In genomic region chr1:140451461-140451860, GRCm38 (mm10) we compare ENCODE assay signal across 19 mouse cellular contexts.
DNase-seq lines count a peak whose midpoint lies in the region; ATAC-seq and TF ChIP-seq lines count a peak whose summit lies in the region.
"Had no signal": no experiment of that assay in that cellular context is flagged by ENCODE, and none has a peak within 500 bp of the region (broad histone marks: within the 10 kb centered on the region; RNA-seq: fewer than 3 reads in every experiment).

No protein-coding gene starts in this region.

- ATAC-seq in kidney, embryonic 15.5 days (replicated peaks; ENCODE audit: low FRiP score): peak; percentile 87
- ATAC-seq in limb, embryonic 14.5 days (ENCODE audit: low FRiP score, low read depth): no peak
- ATAC-seq: activated CD4-positive, CD25-positive, alpha-beta regulatory T cell, adult 4 months; forebrain, embryonic 15.5 days; Patski had no signal

- 58% methylated on average over 3 of the region's 3 CpGs for WGBS in kidney, embryonic 15.5 days
- WGBS in limb, embryonic 14.5 days: 66% methylated on average over 3 of the region's 3 CpGs
- WGBS in limb, embryonic 10.5 days: 87% methylated on average over 3 of the region's 3 CpGs

- no peaks in the 10 kb centered on the region for H3K36me3 ChIP-seq in kidney, embryonic 15.5 days
- H3K36me3 ChIP-seq in limb, embryonic 14.5 days (ENCODE audit: control insufficient read depth, insufficient read depth, low read length): no peaks in the 10 kb centered on the region
- no peaks in the 10 kb centered on the region for H3K36me3 ChIP-seq in limb, embryonic 10.5 days
- H3K36me3 ChIP-seq: forebrain, embryonic 15.5 days; heart, embryonic 10.5 days; hindbrain, embryonic 13.5 days had no signal

- no peaks in the 10 kb centered on the region for H3K9me3 ChIP-seq in kidney, embryonic 15.5 days (replicated peaks)
- H3K9me3 ChIP-seq in limb, embryonic 14.5 days (ENCODE audit: control insufficient read depth, low read length): no peaks in the 10 kb centered on the region
- no peaks in the 10 kb centered on the region for H3K9me3 ChIP-seq in limb, embryonic 10.5 days (replicated peaks)
- H3K9me3 ChIP-seq: forebrain, embryonic 15.5 days; heart, embryonic 10.5 days; hindbrain, embryonic 13.5 days had no signal

- no peak overlapping the region for H3K27ac ChIP-seq in kidney, embryonic 15.5 days
- H3K27ac ChIP-seq in limb, embryonic 14.5 days (replicated peaks; ENCODE audit: low read depth, low read length): no peak overlapping the region
- H3K27ac ChIP-seq in limb, embryonic 10.5 days: no peak overlapping the region
- H3K27ac ChIP-seq: forebrain, embryonic 15.5 days; heart, embryonic 10.5 days; hindbrain, embryonic 13.5 days had no signal

- H3K27me3 ChIP-seq in kidney, embryonic 15.5 days: no peaks in the 10 kb centered on the region
- H3K27me3 ChIP-seq in limb, embryonic 14.5 days (ENCODE audit: control insufficient read depth, insufficient read depth, low read length): no peaks in the 10 kb centered on the region
- no peaks in the 10 kb centered on the region for H3K27me3 ChIP-seq in limb, embryonic 10.5 days (ENCODE audit: low read depth, poor library complexity, severe bottlenecking)
- H3K27me3 ChIP-seq: CH12.LX; forebrain, embryonic 15.5 days; hindbrain, embryonic 13.5 days; Patski had no signal

- intact Hi-C loops in heart, postnatal 25 days (cut with DNase I): no loop called here

- peak; percentile 51 for DNase-seq in heart, adult 11 months
- no peak for DNase-seq in heart, postnatal 25 days (ENCODE audit: low spot score)
- DNase-seq in kidney, adult 18-20 months: no peak
- DNase-seq in limb, embryonic 14.5 days (ENCODE audit: low spot score): peak; percentile 7
- no peak for DNase-seq in limb, embryonic 10.5 days (ENCODE audit: low spot score)
- peak; percentile 12 for DNase-seq in kidney, postnatal 14 days
- DNase-seq: adrenal gland, postnatal 14 days; cerebellum, adult 18-20 months; cerebellum, adult 9-11 months; gastrocnemius, postnatal 36 days; heart, adult 18-20 months; heart, postnatal 10 days had no signal

- H3K4me2 ChIP-seq in kidney, embryonic 15.5 days: no peak overlapping the region
- H3K4me2 ChIP-seq in limb, embryonic 14.5 days (replicated peaks; ENCODE audit: low read depth, low read length, severe bottlenecking): no peak overlapping the region
- H3K4me2 ChIP-seq: forebrain, embryonic 15.5 days; hindbrain, embryonic 13.5 days had no signal

- no peak overlapping the region for H3K4me3 ChIP-seq in kidney, embryonic 15.5 days (replicated peaks)
- no peak overlapping the region for H3K4me3 ChIP-seq in limb, embryonic 14.5 days (replicated peaks; ENCODE audit: low read length)
- no peak overlapping the region for H3K4me3 ChIP-seq in limb, embryonic 10.5 days
- H3K4me3 ChIP-seq: forebrain, embryonic 15.5 days; heart, embryonic 10.5 days; hindbrain, embryonic 13.5 days had no signal

- no peaks in the 10 kb centered on the region for H3K4me1 ChIP-seq in kidney, embryonic 15.5 days
- H3K4me1 ChIP-seq in limb, embryonic 14.5 days (ENCODE audit: control insufficient read depth, insufficient read depth, low read length): no peaks in the 10 kb centered on the region
- H3K4me1 ChIP-seq in limb, embryonic 10.5 days: no peaks in the 10 kb centered on the region
- H3K4me1 ChIP-seq: forebrain, embryonic 15.5 days; heart, embryonic 10.5 days; hindbrain, embryonic 13.5 days had no signal

- no peak for TF ChIP-seq POLR2A in limb, embryonic 14.5 days (IDR thresholded peaks at IDR 0.05; ENCODE audit: borderline replicate concordance, extremely low read depth, insufficient read depth, insufficient read length)

- H3K9ac ChIP-seq in kidney, embryonic 15.5 days: no peak overlapping the region
- no peak overlapping the region for H3K9ac ChIP-seq in limb, embryonic 14.5 days (ENCODE audit: low read depth, low read length, severe bottlenecking)
- H3K9ac ChIP-seq: forebrain, embryonic 15.5 days; hindbrain, embryonic 13.5 days had no signal

Comparison
In these comparisons a context has a peak if more than half of its experiments do, and no peak if none do; other contexts are left out.
1. DNase-seq: peak in heart, adult 11 months (single experiment), limb, embryonic 14.5 days (single experiment) and kidney, postnatal 14 days (single experiment); none in heart, postnatal 25 days (single experiment), kidney, adult 18-20 months (single experiment) and limb, embryonic 10.5 days (single experiment).